Mouse (Mus musculus) c-Kit-positive CD71-negative TER-119-negative erythroid progenitor cells, embryonic 14.5 days (primary cell): ENCODE measurements at regions not wholly inside any gene's neighbourhood (a gene's known extent, or its start where the extent isn't known, plus 50 kb on each side); places are given as distances from the start of the nearest gene placed in this dataset.
A peak's percentile ranks its signal among the peaks of the same experiment; 100 is the strongest.

Source experiments
- DNase-seq: peaks from one replicate; pipeline ENCODE4 v3.0.0-alpha.2; 2013; ENCODE audit warnings: low read depth

DNA sequence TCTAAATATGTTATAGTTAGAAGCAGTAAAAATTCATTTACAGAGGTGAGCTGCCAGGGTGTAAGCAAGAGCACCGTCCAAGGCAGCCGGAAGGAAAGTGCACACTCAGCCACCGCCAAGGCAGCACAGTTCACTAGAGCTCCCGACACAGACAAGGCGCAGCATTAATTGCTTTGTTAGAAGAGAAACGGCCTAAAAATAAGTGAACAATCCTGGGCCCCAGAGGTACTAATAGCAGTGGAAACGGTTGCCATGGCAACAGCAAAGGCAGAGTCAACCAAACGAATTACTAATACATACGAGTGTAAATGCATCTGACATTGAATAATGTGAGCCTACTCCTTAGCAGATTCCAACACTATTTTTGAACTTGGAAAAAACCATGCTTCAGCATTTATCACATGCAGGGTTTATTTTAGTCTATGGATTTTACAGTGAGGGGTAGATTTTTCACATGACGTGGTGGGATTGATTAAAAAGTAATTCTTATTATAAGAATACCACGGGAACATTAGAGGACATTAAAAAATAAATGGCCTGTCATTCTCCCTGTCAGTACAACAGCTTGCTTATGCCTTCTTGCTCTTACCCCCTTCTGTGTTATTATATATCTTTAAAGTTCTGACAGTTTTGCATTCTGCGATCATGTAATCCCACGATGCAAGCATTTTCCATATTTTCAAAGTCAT lies 62.5 kb downstream of the Cavin4 start:
- DNase-seq = no peak

DNA sequence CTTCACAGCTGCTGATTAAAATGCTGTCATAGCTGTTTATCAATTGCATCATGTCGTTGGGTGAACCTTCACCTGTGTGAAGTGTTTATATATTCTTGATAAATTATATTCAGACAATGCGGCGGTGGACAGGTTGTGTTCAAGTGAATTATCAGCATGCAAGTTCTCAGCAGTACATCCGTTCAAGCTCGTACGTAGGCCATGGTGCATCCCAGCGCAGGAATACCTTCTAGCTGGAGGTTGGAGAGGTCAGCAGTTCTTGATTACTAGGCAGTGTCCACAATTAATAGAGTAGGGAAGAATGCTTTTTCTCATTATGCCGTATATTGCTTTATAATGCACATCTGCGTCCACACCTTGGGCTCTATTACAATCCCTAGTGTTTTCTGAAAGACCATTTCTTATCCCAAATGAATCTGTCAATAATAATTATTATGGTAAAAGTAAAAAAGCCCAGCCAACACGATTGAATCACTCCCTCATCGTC lies 63.1 kb downstream of the Cavin4 start:
- no peak for DNase-seq

DNA sequence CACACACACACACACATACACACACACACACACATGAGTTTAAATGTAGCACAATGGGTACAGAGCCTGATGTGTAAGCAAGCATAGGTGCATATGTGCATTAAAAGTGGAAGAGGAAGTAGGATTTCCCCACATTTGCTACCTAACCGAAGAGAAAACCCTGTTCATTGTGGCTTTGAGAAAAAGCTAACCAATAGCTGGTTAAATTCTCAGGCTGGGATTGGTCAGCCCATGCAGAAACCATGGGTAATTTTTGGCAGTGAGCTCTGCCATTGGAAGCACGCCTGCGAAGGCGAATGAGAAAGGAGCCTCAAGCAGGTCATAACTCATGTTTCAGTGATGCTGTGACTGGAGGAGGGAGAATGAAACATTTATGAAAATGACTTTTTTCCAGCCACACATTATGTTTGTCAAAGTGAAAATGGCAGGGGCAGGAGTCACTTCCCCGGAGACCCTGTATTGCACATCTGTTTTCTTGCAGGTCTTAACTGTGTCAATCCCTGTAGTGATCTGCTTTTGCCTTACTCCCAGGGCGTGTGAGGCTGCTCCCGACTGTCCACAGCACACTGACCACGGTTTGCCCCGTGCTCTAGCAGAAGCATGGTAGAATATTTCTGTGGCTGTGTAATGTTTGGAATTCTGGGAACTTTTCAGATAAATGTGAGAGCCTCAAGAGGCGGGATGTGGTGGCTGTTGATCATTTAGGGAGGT lies 71.7 kb downstream of the Cavin4 start:
- no peak for DNase-seq

DNA sequence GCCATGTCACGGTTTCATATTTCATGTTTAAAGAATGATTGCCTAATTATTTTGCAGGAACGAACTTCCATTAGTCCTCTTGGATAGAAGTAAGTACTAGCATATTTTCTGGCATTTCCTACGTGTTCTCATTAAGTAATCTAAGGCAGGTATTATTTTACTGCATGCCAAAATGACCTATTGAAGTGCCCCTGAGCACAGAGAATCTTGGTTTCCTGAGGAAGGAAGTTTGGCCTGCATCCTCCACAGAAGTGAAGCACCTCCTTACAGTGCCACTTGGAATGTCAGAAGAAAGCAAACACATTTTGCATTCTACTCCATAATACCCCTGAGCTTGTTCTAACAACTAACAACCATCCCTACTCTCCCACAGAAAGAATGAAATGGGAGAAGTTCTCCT lies 82.9 kb downstream of the Cavin4 start:
- DNase-seq = no peak

DNA sequence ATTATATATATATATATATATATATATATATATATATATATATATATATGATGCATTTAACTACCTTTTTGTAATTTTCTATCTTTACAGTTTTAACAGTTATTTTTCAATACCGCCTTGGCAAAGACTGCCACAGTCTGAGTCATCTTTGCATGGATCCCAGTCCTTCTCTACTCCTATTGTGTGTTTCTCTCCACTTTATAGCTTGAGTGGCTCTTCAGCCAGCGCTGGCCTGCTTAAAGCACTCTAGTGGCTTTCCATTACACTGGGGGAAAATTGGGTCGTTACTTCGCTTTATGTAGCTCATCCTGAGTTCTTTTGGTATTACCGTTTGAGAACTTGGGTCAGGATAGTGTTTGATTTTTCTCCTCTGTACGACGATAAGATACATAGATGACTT lies 86.3 kb downstream of the Cavin4 start:
- DNase-seq = no peak

DNA sequence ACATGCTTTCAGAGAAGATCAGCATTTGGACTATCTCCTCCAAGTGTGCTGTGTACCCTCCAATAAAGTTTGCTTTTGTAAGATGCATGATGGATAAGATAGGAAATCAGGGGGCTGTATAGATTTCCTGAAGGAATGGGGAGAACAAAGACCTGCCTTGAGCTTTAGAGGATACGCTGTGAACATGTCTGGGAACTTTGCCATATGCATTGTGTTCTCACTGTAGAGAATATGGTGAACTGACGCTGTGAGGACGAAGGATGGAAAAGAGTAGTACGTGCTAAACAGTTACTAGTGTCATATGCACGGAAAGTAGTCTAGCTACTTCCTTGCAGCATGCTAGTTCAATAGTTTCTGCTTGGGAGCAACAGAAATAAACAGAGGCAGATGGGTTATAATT lies 86.8 kb downstream of the Cavin4 start:
- DNase-seq = no peak

DNA sequence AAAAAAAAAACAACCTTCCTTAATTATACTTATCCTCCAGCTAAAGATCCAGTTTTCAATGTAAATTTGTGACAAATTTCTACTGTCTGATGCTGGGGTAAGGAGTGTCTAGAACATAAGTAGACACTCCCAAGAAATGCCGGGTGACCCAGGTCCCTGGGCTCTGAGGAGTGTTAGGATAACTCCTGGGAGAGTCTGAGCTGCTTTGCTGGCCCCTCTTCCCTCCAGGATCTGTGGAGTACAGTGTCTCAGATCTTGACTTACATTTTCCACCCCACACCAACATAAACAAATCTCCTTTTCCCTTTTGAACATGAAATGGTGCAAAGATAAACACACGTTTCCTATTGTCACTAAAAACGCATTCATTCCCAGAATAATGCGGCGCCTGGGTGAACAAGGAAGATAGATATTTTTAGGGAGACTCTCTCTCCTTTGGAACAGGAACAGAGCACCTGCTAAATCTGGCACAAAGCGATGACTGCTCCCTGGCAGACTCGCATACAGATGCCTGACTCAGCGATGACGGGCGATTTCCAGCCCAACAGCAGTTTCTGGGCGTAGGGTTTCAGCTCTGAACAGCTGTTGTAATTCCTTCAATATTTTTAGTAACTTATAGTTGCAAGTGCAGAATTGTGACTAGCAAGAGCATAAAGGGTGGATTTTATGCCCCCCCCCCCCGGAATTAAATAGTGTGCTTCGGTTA lies 91.3 kb downstream of the Cavin4 start:
- no peak for DNase-seq

DNA sequence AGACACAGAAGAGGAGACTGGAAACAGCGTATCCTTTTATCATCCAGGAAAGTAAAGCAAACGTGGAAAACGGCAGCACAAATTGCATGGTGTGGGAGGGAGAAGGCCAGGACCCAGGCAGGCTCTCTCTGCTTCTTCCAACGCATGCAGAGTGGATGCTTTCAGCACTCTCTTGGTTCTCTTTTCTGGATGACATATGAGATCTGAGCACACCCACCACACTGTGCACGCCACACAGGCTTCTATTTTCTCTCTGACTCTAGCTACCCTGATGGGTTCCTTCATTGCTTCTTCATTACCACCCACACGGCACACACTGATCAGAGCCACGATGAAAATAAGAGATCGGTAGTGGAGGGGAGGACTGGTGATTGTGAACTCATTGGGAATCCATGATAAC lies 97.3 kb downstream of the Cavin4 start:
- DNase-seq = no peak

DNA sequence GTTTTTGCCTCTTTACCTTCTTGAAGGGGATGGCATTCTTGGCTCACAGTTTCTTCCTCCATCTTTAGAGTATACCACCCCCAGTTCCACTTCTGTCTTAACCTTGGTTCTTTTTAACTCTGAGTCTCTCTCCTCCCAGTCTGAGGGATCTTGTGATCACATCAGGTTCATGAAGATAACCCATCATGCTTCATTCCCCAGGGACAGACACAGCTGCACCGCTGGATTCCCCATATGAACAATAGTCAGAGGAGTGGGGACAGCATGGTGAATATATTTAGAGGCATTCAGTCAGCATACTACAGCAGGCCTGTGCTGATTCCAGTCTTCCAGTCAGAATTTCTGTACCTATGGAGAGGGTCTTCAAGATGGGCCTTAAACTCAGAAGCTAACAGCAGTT lies 103.1 kb downstream of the Cavin4 start:
- no peak for DNase-seq

DNA sequence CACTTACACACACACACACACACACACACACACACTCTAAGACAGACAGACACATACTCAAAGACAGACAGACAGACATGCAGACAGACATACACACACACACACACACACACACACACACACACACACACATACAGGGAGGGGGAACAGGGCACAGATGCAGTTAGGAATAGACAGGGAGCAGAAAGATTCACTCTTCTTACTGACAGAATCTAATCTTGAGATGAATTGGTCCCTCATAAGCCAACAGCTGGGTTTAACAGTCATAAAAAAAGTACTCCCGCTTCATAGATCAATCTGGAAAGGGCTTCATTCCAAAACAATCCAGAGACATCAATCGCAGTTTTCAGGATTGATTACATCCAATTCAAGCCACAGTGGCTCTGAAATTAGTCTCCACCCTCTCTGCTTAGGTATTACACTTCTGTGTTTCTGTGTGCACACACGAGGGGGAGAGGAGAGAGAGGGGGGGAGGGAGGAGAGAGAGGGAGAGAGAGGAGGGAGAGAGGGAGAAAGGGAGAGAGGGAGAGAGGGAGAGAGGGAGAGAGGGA lies 107.2 kb downstream of the Cavin4 start:
- no peak for DNase-seq

DNA sequence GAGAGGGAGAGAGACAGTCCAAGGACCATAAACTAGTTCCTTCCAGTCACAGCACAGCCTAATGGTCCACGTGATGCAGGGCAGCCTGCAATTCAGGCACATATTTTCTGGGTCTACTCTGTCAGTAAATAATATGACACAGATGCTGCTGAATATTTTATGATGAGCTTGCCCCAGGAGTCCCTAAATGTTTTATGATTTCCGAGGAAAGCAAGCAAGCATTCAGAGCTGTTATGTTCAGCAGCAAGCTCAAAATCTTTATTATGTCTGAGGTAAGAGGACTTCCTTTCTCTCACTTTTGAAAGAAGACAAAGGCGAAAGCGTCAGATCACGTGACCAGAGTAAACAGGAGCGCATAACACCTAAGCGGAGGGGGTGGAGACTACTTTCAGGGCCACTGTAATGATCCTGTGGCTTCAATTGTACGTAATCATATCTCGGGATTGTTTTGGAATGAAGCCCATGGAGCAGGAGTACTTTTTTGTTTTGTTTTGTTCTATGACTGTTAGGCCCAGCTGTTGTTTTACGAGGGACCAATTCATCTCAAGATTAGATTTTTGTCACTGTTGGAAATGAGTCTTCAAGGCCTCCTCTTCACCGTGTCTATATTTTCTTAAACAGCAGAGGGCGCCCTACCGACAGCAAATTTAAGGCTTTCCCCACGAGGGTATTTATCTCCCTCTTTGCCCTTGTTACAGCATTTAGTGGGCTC lies 107.8 kb downstream of the Cavin4 start:
- peak; percentile 22 for DNase-seq

DNA sequence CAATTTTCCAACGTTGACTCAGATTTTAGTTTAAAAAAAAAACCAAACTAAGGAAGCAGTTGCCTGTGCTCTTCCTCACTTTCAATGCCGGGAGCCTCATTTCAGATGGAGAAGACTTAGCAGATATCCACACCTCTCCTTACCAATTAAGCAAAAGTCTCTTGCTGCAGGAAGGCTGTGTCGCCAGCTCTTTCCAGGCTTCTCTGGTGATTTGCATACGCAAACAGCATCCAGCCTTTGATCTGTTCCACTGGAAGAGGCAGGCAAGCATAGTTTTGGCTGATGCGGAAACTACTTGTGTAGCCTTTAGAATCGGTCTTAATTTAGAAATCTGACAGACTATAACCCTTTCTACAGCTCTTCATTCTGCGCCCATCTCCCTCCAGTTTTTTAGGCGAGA lies 108.5 kb downstream of the Cavin4 start:
- no peak for DNase-seq

DNA sequence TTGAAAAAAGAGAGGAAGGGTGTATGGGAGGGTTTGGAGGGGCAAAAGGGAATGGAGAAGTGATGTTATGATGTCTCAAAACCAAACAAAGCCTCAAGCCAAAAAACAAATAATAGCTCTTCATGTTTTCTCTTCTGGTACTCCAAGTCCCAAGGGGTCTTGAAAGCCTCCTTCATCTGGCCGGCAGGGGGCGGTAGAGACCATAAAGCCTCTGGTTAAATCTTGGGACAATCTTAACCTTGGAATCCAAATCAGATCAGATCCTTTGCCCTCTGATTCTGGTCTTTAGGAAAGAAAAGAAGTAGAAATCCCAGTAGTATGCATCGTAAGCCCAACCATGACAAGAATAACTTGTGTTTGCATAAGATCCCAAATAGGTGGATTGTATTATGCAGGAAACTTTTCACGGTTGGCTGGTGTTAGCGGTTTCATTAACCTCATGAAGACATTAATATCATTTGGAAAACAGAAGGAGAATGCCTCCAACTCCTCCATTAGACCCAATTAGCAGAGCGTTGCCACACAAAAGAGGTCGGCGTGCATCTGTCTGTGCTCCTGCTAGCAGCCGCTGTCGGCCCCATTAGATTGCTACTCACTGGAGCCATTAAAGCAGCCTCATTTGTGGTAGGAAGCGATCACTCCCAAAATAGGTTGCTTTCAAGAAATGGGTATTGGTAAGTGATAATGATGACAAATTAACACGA lies 116.0 kb downstream of the Cavin4 start:
- DNase-seq = peak; percentile 37

DNA sequence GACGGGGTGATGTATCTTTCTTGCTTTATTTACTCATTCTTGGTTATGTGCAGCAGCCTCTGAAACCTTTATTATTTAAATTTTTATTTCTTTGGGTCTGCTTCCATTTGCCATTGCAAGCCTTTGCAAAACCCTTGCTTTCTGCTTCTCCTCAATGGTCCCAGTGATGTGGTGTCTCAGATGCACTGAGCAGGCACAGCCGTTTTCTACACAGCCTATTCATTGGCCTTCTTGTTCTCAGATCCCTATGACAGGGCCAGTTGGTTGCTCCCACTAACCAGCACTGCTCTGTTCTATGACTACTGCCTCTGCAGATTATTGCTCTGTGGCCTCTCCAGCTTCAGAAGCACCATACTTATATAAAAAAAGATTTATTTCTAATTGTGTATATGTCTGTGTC lies 116.6 kb downstream of the Cavin4 start:
- DNase-seq = no peak

DNA sequence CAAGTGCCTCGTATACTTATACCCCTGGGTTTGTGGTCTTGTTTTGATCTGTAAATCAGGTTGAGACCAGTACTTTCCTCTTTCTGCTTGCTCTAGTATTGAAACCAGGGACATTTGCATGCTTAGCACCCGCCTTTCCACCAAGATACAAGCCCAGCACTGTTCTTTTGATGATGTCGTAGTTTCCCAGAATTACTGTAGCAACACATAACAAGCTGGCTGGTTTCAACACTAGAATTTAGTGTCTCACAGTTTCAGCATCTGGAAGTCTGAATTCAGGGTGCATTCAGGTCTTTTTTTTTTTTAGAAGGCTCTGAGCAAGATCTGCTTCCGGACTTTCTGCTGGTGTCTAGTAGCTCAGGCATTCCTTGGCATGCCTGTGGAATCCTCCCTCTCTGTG lies 117.8 kb downstream of the Cavin4 start:
- DNase-seq = no peak

DNA sequence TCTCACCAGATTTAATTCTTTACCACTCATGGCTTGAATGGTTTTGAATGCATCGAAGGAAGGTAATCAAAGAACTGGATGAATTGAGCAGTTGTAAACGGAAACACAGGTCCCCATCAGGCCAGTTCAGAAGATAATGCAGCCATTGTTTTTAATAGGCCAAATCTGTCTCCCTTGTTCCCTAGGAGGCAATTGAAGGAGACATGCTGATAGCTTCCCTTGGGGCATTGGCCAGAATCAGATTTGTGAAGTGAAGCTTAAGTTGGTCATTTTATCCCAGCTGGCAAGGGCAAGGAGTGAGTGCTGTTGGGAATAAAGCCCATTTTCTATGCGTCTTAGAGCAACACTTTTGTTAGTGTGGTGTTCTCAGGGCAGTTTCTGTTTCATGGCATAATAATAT lies 119.4 kb downstream of the Cavin4 start:
- DNase-seq = no peak

DNA sequence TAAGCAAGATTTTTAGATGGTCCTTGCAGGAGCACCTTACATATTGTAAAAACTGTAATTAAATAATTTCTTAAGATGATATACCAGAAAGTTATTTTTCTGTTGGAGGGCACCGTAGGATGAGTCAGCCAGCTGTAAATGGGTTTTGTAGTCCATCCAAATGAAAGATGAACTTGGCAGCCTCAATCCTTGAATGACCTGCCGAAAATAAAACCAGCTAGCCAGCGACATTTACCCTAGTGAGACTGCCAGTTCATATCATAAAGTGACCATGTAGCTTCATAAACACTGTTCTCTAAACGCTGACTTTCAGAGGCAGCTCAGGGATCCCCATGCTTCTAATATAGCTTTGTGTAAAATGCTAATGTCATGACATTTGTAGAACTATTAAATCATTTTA lies 127.8 kb downstream of the Cavin4 start:
- no peak for DNase-seq

DNA sequence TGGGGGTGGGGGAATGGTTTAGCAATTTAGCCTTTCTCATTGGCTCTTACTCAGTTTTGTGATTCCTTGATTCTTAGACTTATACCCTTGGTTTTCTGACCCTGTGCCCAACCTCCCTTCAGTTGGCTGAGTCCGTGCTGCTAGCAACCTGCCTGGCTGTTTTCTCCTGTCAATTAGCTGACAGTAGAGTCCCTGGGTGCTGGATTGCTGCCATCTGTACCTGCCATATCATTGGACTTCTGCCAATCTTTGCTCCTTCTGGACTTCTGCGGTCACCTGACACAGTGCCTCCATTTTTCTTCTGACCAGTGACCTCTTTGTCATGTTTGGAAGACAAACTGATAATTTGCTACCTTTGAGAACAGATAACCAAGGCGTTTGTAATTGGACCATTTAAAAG lies 140.5 kb downstream of the Cavin4 start:
- no peak for DNase-seq

DNA sequence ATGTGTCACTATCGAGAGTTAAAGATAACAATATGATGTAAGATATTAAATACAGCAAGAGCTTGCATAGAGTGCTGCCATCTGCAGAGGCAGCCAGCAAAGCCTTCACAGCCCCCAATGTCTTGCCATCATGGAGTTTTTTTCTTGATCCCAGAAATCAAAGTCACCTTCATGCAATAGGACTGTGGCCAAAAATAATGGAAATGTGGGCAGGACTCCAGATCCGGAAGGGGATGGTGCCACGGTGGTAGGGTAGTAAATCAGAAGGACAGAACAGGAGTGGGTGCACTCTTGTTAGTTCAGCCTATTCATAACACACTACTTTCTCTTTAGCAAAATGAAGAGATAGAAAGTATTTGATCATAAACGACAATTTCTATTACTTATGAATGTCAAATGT lies 145.3 kb downstream of the Cavin4 start:
- no peak for DNase-seq

DNA sequence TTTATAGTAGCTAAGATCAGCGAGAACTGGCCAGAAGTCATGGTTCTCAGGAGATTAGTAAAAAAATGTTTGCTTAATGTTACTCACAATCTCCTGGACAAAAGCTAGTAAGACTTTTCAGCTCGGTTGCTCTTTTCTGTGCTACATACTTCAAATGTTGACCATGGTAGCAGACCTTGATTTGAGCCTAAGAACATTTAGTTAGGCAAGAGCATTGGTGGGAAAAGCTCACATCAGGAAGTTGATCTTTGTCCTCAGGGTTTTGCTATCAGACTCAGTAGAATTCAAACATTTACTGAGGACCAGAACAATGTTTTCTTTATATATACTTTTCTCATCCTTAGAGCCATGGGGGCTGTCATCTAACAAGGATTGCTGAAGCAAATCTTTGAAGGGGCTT lies 170.4 kb downstream of the Cavin4 start:
- DNase-seq = no peak

DNA sequence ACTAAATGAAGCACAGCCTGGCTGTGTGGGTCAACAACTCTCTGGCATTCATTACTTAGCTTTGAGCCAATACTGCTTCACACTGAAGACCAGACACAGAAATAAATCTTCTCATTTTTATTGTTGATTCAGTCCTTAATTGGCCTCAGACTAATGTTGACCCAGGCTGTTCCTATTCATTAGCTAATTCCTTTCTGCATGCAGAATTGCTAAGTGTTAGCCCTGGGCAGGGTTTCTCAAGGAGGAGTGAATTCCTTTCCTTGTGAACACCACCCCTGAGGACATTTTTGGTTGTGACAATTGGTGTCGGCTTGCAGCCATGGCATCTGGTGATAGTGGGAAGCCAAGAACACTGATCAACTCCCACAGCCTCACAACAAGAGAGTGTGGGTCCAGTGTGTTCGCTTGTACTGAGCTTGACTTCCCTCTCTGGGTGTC lies 179.5 kb downstream of the Cavin4 start:
- no peak for DNase-seq

DNA sequence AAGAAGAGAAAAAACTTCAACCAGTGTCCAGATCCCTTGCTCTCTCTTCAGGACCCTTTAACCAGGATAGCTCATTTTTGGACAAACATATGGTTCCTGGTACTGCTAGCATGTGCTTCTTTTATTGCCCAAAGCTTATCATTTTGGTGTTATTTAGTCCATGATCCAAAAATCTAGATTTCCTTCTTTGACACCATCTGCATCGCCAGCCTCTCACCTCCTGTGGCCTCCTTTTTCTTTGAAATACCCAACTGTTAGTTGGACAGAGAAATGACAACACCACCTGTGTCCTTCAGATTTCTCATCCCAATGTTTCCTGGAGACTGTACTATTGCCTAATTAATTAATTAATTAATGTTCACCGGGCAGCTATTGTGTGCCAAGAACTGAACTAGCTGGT lies 188.0 kb upstream of the Plppr1 start:
- no peak for DNase-seq
